Mouse (Mus musculus): ENCODE data around the gene Syngap1.
A peak's percentile ranks its signal among the peaks of the same experiment; 100 is the strongest.
"Not testable (repeated sequence)": the region's sequence is repeated elsewhere in the genome, so short reads cannot be mapped to it uniquely, and the experiment has no call there.

Syngap1 gene

DNA sequence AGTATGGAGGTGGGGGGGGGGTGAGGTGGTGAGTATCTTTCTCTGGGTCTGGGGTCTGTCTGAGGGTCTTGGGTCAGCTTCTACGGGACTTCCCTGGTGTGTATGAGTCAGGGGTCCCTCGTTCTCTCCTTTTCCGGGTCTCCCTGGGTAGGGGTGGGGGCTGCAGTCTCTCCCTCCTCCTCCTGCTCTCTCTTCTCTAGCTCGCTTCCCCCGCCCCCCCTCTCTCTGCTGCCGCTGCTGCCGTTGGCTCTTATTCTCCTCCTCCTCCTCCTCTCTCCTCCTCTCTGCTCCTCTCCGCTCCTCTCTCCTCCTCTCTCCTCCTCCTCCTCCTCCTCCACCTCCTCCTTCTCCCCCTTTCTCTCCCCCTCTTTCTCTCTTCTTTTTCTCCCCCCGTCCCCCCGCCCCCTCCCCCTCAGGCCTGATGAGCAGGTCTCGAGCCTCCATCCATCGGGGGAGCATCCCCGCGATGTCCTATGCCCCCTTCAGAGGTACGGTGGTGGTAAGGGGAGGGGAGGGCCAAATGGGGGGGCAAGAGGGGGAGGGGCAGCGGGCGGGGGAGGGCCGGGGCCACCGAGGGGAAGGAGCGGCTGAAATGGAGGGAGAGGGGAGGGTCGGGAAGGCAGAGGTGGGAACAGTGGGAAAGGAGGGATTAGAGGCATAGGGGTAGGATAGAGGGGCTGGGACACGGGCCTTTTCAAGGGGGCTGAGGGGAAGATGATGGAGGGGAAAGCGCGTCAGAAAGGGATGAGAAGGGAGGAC lies at the start of gene Syngap1:
Gene Syngap1 (plus strand): TSS at position 223 of the 759 bp plus-strand sequence.
- peak; percentile 74 for DNase-seq

DNA sequence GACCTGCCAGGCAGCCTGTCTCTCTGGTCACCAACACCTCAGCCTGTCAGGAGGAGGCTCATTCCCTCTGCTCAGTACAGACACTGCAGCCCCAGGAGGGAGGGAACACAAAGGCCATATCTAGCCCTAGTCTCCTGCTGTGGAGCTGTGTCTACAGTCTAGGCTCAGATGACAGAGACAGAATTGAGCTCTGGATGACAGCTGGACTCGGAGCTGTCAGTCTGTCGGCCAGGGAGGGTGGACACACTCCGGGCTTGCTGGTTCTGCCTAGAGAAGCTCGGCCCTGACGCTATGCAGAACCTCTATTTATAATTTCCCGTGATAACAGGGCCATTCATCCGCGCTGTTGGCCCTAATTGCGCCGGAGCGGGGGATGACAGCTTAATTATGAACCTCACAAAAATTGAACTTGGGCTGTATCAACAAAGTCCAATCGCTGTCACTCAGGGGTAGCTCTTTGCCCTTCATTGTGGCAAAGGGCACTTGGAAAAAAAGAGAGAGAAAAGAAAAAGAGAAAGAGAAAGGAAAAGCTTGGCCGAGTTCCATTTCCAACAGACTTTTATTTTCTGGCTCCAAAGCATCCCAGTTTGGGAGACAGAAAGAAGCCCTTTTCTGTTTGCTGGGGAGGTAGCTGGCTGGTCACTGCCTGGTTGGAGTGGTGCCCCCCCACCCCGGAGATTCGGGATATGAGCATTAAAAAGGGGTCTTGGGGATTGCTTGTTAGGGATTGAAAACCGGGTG lies 48.2 kb upstream of the Syngap1 start:
- no peak for DNase-seq

DNA sequence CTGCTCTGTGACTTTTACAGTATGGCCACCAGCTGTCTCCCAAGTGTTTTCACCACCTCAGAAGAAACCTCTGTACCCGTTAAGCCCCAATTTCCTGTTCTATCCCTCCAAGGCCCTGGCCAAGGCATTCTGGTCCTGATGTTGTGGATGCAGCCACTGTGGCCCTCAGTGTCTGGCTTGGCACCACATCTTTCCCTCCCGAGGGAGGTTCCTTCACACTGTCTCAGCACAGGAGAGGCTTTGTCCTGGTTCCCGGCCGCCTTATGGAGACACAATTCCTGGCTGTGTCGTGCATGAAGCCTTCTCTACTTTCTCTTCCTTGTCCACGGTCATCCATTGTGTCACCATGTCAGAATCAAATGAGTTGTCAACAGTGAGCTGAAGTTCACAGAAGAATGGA lies 47.6 kb upstream of the Syngap1 start:
- DNase-seq, result no peak

DNA sequence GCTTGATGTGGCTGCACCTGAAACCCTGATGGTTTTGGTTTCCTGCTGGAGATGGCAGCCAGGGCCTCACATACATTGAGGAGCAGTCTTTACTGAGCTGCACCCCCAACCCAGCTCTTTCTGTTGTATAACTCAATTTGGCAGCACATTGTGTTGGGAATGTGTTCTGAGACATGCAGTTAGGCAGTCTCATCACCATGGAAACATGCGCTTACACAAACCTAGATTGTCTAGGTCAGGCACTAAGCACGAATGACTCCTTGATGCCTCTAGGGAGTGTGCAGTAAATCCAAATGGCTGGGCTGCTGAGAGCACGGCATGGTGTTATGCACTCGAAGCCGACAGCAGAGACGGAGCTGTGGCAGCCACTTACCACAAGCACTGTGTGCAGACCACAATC lies 46.7 kb upstream of the Syngap1 start:
- no peak for DNase-seq

DNA sequence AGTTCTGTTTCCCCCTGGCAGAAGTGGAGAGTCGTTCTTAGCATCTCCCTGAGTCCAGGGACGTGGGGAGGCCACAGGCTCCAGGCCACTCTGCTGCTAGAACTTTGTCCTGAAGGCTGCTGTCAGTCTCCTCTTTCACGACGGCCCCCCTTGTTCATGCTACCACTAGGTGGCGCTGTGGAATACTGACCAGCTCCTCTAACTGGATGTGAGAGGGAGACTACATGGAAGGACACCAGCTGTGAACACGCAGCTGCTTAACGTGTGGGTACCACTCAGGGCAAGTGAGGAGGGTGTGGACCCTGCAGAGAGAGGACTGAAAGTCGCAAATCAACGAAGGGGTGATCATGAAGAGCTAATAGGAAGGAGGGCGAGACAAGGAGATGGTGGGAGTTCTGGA lies 45.5 kb upstream of the Syngap1 start:
- peak; percentile 77 for DNase-seq

DNA sequence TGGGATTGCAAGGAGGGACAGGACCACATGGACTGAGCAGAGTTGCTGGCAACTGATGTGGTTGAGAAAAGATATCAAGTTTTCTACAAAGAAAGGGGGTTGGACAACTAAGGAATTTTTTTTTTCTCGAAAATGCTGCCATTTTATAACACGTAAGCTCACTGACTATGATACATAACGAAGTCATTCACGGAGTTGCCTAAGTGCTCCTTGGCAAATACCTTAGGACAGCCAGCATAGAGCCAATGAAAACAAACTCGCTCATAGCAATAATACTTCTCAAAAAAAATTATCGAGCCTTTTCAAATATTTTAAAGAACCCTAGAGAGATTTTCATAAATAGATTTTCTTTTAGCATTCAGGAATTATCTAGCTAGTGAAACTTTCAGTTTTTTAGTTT lies 40.1 kb upstream of the Syngap1 start:
- DNase-seq, result no peak

DNA sequence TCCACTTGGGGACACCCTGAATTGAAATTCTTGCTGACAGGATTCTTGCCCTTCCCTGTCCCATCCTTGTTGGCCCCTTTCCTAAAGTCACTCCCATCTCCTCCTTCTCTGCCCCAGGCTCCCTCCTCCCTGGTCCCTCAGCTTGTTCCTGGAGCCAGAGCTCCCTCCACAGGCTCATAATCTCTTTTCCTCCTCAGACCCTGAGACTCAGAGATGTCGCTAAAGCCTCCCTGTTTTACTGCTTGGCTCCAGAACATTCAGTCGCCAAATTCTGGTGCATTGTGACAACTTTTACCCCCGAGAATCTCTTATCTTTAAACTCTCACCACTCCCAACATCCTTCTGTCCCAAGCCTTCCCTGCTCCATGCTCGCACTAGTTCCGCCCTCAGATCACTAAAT lies 36.7 kb upstream of the Syngap1 start:
- DNase-seq, result no peak

DNA sequence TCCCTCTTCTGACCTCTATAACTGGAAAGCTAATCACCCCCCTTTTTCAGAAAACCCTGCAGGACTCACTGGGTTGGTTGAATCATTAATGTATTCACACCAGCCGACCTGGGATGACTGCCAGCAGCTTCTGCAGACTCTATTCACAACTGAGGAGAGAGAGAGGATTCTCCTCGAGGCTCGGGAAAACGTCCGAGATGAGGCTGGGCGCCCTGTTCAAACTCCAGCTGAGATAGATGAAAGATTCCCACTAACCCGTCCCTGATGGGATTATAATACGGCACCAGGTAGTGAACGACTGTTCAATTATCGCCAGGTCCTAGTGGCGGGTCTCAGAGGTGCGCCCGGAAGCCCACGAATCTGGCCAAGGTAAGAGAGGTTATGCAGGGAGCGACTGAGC lies 33.5 kb upstream of the Syngap1 start:
- DNase-seq, result not testable (repeated sequence)

DNA sequence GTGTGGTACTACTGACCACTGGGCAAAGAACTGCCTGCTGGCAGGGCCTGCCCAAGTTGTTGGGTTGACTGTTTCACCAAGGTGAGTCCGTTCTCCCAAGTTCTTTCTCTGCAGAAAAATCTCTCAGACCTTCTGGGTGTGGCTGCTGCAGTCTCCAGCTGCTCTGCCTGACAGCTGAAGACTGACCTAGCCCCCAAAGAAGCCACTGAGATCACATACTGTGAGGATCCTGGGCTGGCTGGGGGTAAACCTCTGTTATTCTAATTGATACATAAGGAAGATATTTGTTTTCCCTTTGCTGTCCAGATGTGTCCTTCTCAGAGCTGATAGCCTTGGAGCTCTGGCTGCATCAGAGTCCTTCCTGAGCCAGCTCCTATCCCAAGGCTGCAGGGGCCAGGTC lies 25.8 kb upstream of the Syngap1 start:
- DNase-seq, result no peak

DNA sequence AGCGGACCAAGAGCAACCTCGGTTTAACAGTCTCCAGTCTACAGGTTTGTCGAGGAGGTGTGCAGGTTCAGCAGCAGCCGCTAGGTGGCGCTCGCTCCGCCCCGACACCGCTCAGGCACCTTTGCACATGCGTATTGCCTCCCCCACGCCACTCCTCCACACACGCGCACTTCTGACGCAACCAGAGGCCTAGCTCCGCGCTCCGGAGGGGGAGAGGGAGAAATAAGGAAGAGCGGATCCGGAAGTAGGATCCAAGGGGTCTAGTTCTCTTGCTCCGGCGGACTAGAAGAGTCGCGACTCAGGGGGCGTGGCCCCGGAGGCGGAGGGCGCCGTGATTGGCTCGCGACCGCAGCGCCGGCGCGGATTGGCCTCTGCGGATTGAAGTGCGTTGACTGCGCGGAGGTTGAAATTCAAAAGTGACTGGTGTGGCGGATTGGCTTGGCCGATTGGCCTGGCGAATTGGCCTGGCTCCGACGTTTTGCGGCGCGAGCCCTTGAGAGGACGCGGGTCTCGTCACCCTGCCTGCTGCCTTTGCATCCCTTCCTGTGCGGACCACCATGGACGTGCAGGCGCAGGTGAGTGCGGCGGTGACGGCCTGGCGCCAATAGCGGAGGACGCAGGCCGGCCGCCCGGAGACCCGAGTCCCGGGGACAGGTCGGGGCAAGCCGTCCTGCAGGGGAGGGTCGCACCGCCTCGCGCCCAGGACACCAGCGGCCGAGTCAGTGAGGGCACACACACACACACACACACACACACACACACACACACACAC lies 24.2 kb upstream of the Syngap1 start, which contains the start of gene Kifc5b:
Gene Kifc5b (plus strand): TSS at position 381 of the 772 bp plus-strand sequence.
- DNase-seq, result peak; percentile 98

DNA sequence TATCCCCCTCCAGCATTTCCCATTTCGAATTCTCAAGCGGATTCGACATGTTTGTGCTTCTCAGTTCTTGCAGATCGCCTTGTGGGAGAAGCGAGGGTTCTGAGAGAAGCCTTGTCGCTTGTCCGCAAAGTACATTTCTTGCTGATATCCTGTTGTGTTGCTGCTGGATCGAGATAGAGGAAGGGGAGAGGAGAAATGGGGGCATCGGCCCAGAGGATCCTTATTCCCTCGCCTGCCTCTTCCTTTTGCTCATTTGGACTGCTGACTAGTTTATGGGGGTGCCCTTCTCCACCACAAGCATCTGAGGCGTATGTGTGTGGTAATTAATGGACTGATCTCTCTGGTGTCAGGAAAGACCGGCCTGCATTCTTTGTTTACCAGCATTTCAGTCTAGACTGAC lies 23.5 kb upstream of the Syngap1 start:
- DNase-seq, result peak; percentile 21

DNA sequence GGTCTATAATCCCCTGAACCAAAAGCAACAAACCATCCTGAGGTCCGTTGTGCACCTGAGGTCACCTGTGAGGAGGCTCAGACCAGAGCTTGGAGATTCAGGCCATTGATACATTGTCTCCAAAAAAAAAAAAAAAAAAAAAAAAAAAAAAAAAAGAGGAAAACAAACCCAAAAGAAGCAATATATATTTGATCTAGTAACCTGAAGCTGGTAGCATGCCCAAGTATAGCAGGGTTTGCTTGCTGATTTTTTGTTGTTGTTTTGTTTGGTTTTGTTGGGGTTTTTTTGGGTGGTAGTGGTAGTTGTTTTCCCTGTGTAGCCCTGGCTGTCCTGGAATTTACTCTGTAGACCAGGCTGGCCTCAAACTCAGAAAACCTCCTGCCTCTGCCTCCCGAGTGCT lies 22.7 kb upstream of the Syngap1 start:
- no peak for DNase-seq

DNA sequence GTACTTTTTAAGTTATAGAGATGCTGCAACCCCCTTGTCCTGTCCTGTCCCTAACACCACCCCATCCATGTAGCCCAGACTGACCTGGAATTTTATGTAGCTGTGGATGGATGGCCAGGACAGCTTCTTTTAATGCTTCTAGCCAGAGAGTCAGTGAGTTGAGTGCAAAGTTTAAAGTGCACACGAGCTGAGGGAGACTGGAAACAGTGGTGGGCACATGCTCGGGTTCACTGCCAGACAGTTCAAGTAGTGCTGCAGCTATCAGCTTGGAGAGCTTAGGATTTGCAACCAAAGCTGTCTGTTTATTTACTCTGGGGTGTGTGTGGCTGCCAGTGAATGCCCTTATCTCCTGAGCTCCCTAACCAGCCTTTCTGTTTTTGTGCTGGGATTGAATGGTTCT lies 21.5 kb upstream of the Syngap1 start:
- DNase-seq, result not testable (repeated sequence)

DNA sequence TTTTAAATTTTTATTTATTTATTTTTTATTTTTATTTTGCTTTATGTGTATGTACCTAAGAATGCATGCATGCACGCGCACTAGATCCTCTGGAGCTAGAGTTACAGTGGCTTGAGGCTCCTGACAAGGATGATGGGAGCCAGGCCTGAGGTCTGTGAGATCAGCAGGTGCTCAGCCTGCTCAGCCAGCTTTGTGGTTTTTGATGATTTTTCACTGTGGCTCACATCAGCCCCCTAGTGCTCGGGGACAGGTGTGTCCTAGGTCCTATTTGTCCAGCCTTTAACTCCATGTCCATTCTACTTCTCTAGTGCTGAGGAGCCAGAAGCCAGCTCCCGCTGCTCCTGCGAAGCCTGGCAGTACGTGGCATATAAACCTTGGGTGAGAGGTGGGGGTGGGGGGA lies 18.7 kb upstream of the Syngap1 start:
- not testable (repeated sequence) for DNase-seq

DNA sequence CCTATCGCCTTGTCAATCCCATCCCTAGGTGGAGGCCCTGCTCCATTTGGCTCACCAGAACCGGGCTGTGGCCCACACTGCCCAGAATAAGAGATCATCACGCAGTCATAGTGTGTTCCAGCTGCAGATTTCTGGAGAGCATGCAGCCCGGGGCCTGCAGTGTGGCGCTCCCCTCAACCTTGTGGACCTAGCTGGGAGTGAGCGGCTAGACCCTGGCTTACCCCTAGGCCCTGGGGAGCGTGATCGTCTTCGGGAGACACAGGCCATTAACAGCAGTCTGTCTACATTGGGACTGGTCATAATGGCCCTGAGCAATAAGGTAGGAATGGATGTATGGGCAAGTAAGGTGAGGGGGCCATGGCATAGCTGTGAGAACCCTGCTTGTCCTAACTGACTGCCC lies 15.6 kb upstream of the Syngap1 start:
- not testable (repeated sequence) for DNase-seq

DNA sequence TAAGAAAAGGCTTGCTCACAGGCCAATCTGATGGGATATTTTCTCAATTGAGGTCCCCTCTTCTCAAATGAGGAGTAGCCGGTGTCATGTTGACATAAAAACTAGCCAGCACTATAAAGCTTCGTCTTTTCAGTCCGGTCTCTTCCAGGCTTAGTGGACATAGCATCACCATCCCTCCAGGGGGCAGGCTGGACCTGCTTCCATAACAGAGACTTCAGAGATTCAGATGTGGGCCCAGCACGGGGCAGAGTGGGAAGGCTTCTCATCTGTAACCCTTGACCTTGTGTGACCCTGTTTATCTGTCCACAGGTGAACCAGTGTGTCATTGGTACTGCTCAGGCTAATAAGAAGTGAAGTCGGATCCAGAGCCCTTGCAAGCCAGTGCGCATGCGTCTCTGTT lies 9.3 kb upstream of the Syngap1 start:
- peak; percentile 56 for DNase-seq

DNA sequence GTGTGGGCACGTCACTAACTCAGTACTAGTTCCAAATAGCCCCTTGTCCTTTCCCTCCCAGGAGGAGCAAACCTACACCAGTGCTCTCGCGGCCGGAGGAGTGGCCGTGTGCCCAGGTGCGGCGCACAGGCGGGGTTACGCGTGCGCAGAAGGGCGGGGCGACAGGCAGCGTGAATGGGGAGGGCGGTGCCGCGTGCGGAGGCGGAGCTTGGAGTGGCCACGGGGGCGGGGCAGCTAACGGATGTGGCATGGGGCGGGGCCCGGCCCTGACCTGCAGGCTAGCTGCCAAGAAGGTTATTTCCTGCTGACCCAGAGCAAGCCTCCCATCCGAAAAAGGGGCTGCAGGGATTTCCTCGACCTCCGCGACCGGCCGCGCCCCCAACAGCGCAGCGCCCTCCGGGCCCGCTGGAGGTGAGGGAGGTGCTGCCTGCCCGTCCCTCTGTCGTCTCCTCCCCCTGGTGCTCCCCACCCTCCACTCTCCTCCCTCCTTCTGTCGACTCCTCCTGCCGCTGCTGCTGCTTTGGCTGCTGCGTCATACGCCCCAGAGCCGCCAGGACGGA lies 8.1 kb upstream of the Syngap1 start, which contains the start of gene Phf1:
Gene Phf1 (plus strand): TSS at position 214 of the 560 bp plus-strand sequence.
- DNase-seq, result peak; percentile 98

DNA sequence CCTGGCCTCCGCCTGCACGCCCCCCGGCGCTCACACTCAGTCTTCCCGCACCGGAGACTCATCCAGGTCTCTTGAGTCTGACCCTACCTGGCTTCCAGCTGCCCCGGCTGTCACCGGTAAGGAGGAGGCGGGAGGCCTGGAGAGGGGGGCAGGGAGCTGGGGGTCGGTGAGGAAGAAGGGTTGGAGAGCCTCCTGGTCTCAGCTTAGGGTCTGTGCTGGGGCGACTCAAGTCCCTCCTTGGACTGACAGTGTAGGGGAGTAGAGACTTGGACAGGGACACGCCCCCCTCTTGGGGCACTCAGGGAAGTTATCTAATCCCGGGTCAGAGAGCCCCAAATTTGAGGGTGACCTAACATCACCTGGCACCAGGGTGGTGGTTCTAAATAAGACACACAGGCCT lies 7.6 kb upstream of the Syngap1 start:
- DNase-seq, result no peak

DNA sequence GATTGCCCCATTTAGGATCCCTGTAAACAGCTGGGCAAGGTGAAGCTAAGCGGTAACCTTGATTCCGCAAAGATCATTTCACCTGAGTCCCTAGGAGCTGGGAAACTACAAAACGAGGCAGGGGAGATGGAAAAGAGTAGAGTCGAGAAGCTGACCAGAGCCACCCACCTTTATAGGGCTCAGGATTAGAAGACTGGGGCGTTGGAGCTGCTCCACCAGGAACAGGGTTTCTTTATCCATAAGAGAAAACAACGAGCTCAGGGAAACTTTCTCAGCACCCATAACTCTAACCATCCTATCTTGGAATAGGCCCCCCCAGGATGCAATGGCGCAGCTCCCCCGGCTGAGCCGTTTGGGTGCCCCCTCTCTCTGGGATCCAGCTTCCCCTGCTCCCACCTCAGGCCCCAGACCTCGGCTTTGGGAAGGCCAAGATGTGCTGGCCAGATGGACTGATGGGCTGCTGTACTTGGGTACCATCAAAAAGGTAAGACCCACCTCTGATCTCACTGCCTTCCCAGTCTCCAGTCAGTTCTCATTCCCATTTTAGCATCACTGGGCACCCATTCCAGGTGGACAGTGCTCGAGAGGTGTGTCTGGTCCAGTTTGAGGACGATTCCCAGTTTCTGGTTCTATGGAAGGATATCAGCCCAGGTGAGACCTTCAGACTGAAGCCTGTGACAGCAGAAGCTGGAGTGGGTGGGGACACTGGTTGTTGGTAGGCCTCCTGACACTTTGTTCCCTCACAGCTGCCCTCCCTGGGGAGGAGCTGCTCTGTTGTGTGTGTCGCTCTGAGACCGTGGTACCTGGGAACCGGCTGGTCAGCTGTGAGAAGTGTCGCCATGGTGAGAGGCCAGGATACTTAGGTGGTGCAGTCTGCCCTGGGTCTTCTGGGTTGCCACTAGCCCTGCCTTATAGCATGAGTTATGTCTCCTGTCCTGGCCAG lies 6.9 kb upstream of the Syngap1 start:
- DNase-seq, result no peak

DNA sequence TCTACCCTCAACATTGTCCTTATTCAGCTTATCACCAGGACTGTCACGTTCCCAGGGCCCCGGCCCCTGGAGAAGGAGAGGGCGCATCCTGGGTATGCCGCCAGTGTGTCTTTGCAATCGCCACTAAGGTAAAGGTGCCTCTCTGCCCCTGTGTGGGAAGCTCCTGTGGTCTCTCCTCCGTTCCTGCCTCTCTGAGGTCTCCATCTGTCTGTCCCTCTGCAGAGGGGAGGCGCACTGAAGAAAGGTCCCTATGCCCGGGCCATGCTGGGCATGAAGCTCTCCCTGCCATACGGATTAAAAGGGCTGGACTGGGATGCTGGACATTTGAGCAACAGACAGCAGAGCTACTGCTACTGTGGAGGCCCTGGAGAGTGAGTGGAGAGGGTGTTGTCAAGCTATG lies 6.0 kb upstream of the Syngap1 start:
- no peak for DNase-seq

DNA sequence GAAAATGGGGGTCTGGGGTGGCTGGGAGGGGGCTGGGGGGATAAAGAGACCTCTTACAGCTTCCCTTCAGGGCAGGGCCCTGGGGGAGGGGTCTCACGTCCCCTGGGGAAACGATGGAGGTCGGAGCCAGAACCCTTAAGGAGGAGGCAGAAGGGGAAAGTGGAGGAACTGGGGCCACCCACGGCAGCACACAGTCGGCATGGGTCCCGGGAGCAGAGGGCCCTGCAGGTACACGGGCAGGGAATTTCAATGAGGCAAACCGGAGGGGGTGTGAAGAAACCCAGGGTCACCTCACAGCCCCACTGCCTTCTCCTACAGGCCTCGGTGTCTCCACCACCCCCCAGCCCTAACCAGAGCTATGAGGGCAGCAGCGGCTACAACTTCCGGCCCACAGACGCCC lies 4.6 kb upstream of the Syngap1 start:
- DNase-seq, result no peak

Measured in liver (tissue).